ENCODE assay signal across 7 mouse cellular contexts in the genomic region with DNA sequence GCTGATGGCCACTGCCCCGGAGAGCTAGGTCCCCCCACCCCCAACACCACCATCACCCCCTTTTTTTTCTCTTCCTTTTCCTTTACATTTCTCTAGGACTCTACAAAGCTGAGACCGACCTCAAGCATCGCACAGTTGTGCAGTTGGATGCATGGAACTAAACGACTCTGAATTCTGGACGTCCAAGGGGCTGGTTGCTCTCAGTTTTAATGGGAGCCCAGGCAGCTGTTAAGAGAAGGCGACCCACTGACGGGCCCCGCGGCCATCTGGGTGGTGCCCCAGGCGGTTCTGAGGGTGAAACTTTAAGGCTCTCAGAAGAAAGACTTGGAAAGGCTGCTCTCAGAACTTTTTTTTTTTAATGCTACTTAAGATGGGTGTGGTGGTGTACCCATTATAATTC. TPM values are rescaled to one million over a fixed set of nuclear protein-coding genes. Genes with fewer than 3 reads are reported as not detected.
DNase-seq lines count a peak whose midpoint lies in the region; ATAC-seq and TF ChIP-seq lines count a peak whose summit lies in the region.

No protein-coding gene starts in this region.

- H3K27ac ChIP-seq in ES-Bruce4 (ENCODE audit: insufficient read depth, low read length), result peak overlapping the region; percentile 94
- peak overlapping the region; percentile 91; the same call in 1 of the 2 replicates for H3K27ac ChIP-seq in hindbrain, embryonic 12.5 days
- H3K27ac ChIP-seq in midbrain, embryonic 10.5 days (replicated peaks), result peak overlapping the region; percentile 99

- under 1% methylated on average over 10 of the region's 10 CpGs for WGBS in hindbrain, embryonic 12.5 days
- WGBS in midbrain, embryonic 10.5 days, result under 1% methylated on average over 10 of the region's 10 CpGs

- TF ChIP-seq CTCF in ES-Bruce4 (IDR thresholded peaks at IDR 0.05; ENCODE audit: low read depth, low read length), result no peak

- H3K4me2 ChIP-seq in hindbrain, embryonic 12.5 days (replicated peaks), result peak overlapping the region; percentile 76

- no peak for TF ChIP-seq POLR2A in ES-Bruce4 (IDR thresholded peaks at IDR 0.05; ENCODE audit: insufficient read depth, low read length)

- no peak for ATAC-seq in hindbrain, embryonic 12.5 days (ENCODE audit: low FRiP score)

- H3K9me3 ChIP-seq in ES-Bruce4 (replicated peaks; ENCODE audit: control insufficient read depth, insufficient read depth, low read length, poor library complexity, severe bottlenecking), result no peaks in the 10 kb centered on the region
- no peaks in the 10 kb centered on the region for H3K9me3 ChIP-seq in hindbrain, embryonic 12.5 days (replicated peaks)
- H3K9me3 ChIP-seq in midbrain, embryonic 10.5 days (replicated peaks), result no peaks in the 10 kb centered on the region; the same call in 1 of the 2 replicates

- DNase-seq in MN1 (ENCODE audit: low spot score), result peak; percentile 39
- DNase-seq in midbrain, embryonic 10.5 days (ENCODE audit: low spot score), result peak; percentile 51
- no peak for DNase-seq in layer of hippocampus, adult 9-11 months
- DNase-seq in thymus, postnatal 4 days, result no peak
- no peak for DNase-seq in cerebellum, adult 8-10 months

- no peaks in the 10 kb centered on the region for H3K27me3 ChIP-seq in ES-Bruce4 (ENCODE audit: control insufficient read depth, insufficient read depth, low read length, poor library complexity, severe bottlenecking)
- H3K27me3 ChIP-seq in hindbrain, embryonic 12.5 days, result peaks cover 8% of the 10 kb centered on the region; the same call in 1 of the 2 replicates
- H3K27me3 ChIP-seq in midbrain, embryonic 10.5 days (ENCODE audit: low read depth, poor library complexity, severe bottlenecking), result no peaks in the 10 kb centered on the region

- no peak for TF ChIP-seq EP300 in ES-Bruce4 (IDR thresholded peaks at IDR 0.05; ENCODE audit: insufficient read depth, low read depth, low read length)

- H3K4me3 ChIP-seq in ES-Bruce4 (ENCODE audit: low read depth, low read length), result peak overlapping the region; percentile 60
- H3K4me3 ChIP-seq in hindbrain, embryonic 12.5 days, result peak overlapping the region; percentile 72
- H3K4me3 ChIP-seq in midbrain, embryonic 10.5 days, result peak overlapping the region; percentile 92

- H3K9ac ChIP-seq in ES-Bruce4 (ENCODE audit: low read depth, poor library complexity, severe bottlenecking), result peak overlapping the region; percentile 99
- H3K9ac ChIP-seq in hindbrain, embryonic 12.5 days, result peak overlapping the region; percentile 82

- H3K4me1 ChIP-seq in ES-Bruce4 (ENCODE audit: control insufficient read depth, insufficient read depth, low read length), result no peaks in the 10 kb centered on the region
- peaks cover 32% of the 10 kb centered on the region for H3K4me1 ChIP-seq in hindbrain, embryonic 12.5 days
- peaks cover 40% of the 10 kb centered on the region for H3K4me1 ChIP-seq in midbrain, embryonic 10.5 days

- peaks cover 27% of the 10 kb centered on the region for H3K36me3 ChIP-seq in ES-Bruce4 (ENCODE audit: control insufficient read depth, insufficient read depth, low read length, poor library complexity, severe bottlenecking)
- H3K36me3 ChIP-seq in hindbrain, embryonic 12.5 days, result no peaks in the 10 kb centered on the region
- no peaks in the 10 kb centered on the region for H3K36me3 ChIP-seq in midbrain, embryonic 10.5 days

RNA-seq across cellular contexts. Expression of a gene that starts 0.5 kb away (rescaled TPM):
- polyA plus RNA-seq in ES-Bruce4 (2011; ENCODE audit: insufficient read depth, insufficient read length, low read depth, missing spikeins), result 120 and 122 TPM in 2 replicates
- 1.2 and 1.3 TPM in 2 replicates for polyA plus RNA-seq in hindbrain, embryonic 12.5 days (2016; fragmentation: Nextera tagmentation; extraction: Ambion mirVana)
- polyA plus RNA-seq in midbrain, embryonic 10.5 days (2016; fragmentation: Nextera tagmentation; extraction: Ambion mirVana), result 4.3 and 6.8 TPM in 2 replicates

RNA-seq across cellular contexts. Expression of a gene that starts 49.2 kb away (rescaled TPM):
- polyA plus RNA-seq in ES-Bruce4 (2011; ENCODE audit: insufficient read depth, insufficient read length, low read depth, missing spikeins), result not detected in 2 replicates
- polyA plus RNA-seq in hindbrain, embryonic 12.5 days (2016; fragmentation: Nextera tagmentation; extraction: Ambion mirVana), result 0.31 and 0.46 TPM in 2 replicates
- 0.91 and 0.98 TPM in 2 replicates for polyA plus RNA-seq in midbrain, embryonic 10.5 days (2016; fragmentation: Nextera tagmentation; extraction: Ambion mirVana)

RNA-seq across cellular contexts. Expression of a gene that starts 60.0 kb away (rescaled TPM):
- 0.57 and 1.4 TPM in 2 replicates for polyA plus RNA-seq in ES-Bruce4 (2011; ENCODE audit: insufficient read depth, insufficient read length, low read depth, missing spikeins)
- polyA plus RNA-seq in hindbrain, embryonic 12.5 days (2016; fragmentation: Nextera tagmentation; extraction: Ambion mirVana), result not detected in 2 replicates
- polyA plus RNA-seq in midbrain, embryonic 10.5 days (2016; fragmentation: Nextera tagmentation; extraction: Ambion mirVana), result not detected in 2 replicates

Comparison
In these comparisons a context has a peak if more than half of its experiments do, and no peak if none do; other contexts are left out.
1. DNase-seq: peak in MN1 (single experiment) and midbrain, embryonic 10.5 days (single experiment); none in layer of hippocampus, adult 9-11 months (single experiment), thymus, postnatal 4 days (single experiment) and cerebellum, adult 8-10 months (single experiment).
2. RNA of a gene that starts 0.5 kb away (polyA plus RNA-seq): 120 to 122 TPM in ES-Bruce4; 4.3 to 6.8 TPM in midbrain, embryonic 10.5 days and 1.2 to 1.3 TPM in hindbrain, embryonic 12.5 days; every median in the first group is over 10 times any median in the second.
3. Peak in every context shown above with its lines, with median percentiles within 50 percentile points of each other: H3K27ac ChIP-seq and H3K4me3 ChIP-seq.